Mouse (Mus musculus) liver, embryonic 15.5 days (tissue): Measurements from ENCODE around the gene Tmco5. TPM values are rescaled to one million over a fixed set of nuclear protein-coding genes. Genes with fewer than 3 reads are reported as not detected.

Experiments used
- ATAC-seq: fragments of 200-750 bp; cut with Nextera tagmentation; 2 replicates; pipeline ENCODE4 v1.8.0; 2017; ENCODE audit warnings: moderate number of reproducible peaks, mild to moderate bottlenecking, moderate library complexity; ENCODE audit not compliant: insufficient read depth
- H3K27ac ChIP-seq: fragments of 300-500 bp; sonication (generic); replicated peaks from 2 replicates; pipeline ENCODE4 v1.5.1; 2015; ENCODE audit warnings: mild to moderate bottlenecking, inconsistent platforms
- H3K27me3 ChIP-seq: fragments of 300-500 bp; sonication (generic); 2 replicates; pipeline ENCODE4 v1.6.1; 2015; ENCODE audit warnings: mild to moderate bottlenecking, inconsistent platforms
- H3K36me3 ChIP-seq: fragments of 300-500 bp; sonication (generic); replicated peaks from 2 replicates; pipeline ENCODE4 v1.6.1; 2015; ENCODE audit warnings: moderate library complexity, mild to moderate bottlenecking, inconsistent platforms
- H3K4me1 ChIP-seq: fragments of 300-500 bp; sonication (generic); replicated peaks from 2 replicates; pipeline ENCODE4 v1.6.1; 2015; ENCODE audit warnings: inconsistent platforms
- H3K4me2 ChIP-seq: fragments of 300-500 bp; sonication (generic); 2 replicates; pipeline ENCODE4 v1.6.1; 2015; ENCODE audit warnings: moderate library complexity, mild to moderate bottlenecking, inconsistent platforms
- H3K4me3 ChIP-seq: fragments of 300-500 bp; sonication (generic); replicated peaks from 2 replicates; pipeline ENCODE4 v1.5.1; 2015; ENCODE audit warnings: mild to moderate bottlenecking, inconsistent platforms
- H3K9ac ChIP-seq: fragments of 300-500 bp; sonication (generic); 2 replicates; pipeline ENCODE4 v1.6.1; 2015; ENCODE audit warnings: moderate library complexity, mild to moderate bottlenecking, inconsistent platforms
- H3K9me3 ChIP-seq: fragments of 300-500 bp; sonication (generic); replicated peaks from 2 replicates; pipeline ENCODE4 v1.6.1; 2016; ENCODE audit warnings: inconsistent platforms
- WGBS: fragments of 180-500 bp; shearing (Covaris S2); methylation state at CpG from one replicate; pipeline ENCODE4 v1.1.7; 2015; ENCODE audit warnings: mixed read lengths; ENCODE audit not compliant: insufficient replicate concordance; 5-methylcytosine and 5-hydroxymethylcytosine counted together
- polyA plus RNA-seq: library from polyadenylated mRNA; unstranded; fragments of >200 nt; fragmentation: Nextera tagmentation; extraction: Ambion mirVana; gene quantifications from 2 replicates; pipeline ENCODE4 v1.2.1, GENCODE M21; 2015

Tmco5 gene
- polyA plus RNA-seq, 1 experiment from 2014 or later: not detected

DNA sequence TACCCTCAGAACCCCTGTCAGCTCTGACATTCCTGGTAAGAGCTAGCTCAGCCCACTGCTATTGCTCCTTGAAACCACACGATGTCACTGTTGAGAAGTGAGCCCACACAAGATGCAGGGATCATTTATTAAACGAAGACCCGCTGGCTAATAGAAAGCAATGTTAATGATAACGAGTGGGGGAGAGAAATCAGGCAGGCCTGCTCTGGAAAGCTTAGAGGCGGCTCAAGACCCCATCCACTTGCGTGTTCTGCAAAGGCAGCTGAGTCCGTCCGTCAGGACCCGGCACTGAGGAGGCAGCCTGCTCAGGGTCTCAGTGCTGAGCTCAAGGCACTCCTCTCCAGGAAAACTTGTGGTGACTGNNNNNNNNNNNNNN lies 15.5 kb downstream of the Tmco5 start:
- no peak overlapping the region for H3K9ac ChIP-seq

GRCm38 (mm10) chr2:116899615-116900272 lies 21.3 kb downstream of the Tmco5 start:
- Histone ChIP-seq H3K4me1 (no peaks in the 10 kb centered on the region), H3K4me2 (peak overlapping the region; percentile 47), H3K36me3 (no peaks in the 10 kb centered on the region), H3K9ac (no peak overlapping the region), H3K27ac (no peak overlapping the region), H3K27me3 (peaks cover 3% of the 10 kb centered on the region; the same call in 1 of the 2 replicates), H3K4me3 (peak overlapping the region; percentile 19), H3K9me3 (no peaks in the 10 kb centered on the region)
- no peak for ATAC-seq
- 10% methylated on average over 19 of the region's 19 CpGs for WGBS

More for the DNA sequence above, 15.5 kb downstream of the Tmco5 start:
- Histone ChIP-seq H3K4me1 (no peaks in the 10 kb centered on the region), H3K27me3 (peaks cover 2% of the 10 kb centered on the region; the same call in 1 of the 2 replicates), H3K36me3 (no peaks in the 10 kb centered on the region), H3K27ac (no peak overlapping the region), H3K4me3 (no peak overlapping the region), H3K4me2 (peak overlapping the region; percentile 33), H3K9me3 (no peaks in the 10 kb centered on the region)
- ATAC-seq: no peak
- WGBS: 3% methylated on average over 9 of the region's 9 CpGs

- WGBS: 31% methylated on average over 10 of the region's 10 CpGs
- Histone ChIP-seq H3K4me1 (no peaks in the 10 kb centered on the region), H3K9me3 (no peaks in the 10 kb centered on the region), H3K36me3 (no peaks in the 10 kb centered on the region), H3K4me3 (peak overlapping the region; percentile 19), H3K27me3 (peaks cover 3% of the 10 kb centered on the region; the same call in 1 of the 2 replicates), H3K9ac (no peak overlapping the region), H3K4me2 (peak overlapping the region; percentile 47), H3K27ac (no peak overlapping the region)
- no peak for ATAC-seq
Observed at GRCm38 (mm10) chr2:116900273-116900843, 21.9 kb downstream of the Tmco5 start.

DNA sequence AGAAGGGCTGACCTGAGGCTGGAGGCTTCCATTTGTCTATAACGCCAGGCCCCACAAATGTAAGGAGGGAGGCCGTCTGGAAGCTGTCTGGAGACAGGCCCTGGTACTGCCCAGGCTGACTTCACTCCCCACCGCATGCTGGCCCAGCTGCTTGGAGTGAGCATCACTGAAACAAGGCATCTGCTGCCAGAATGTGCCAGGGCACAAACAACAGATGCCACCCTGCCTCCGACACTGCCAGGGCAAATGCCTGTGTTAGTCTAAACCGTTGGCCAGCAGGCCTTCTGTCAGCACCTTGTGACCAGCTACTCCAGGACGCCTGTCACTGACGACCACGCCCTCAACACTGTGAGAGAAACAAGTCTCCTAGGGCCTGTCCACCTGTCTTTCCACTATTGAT lies 29.8 kb downstream of the Tmco5 start:
- H3K27me3 ChIP-seq: no peaks in the 10 kb centered on the region
- H3K9me3 ChIP-seq: no peaks in the 10 kb centered on the region
- H3K4me1 ChIP-seq: no peaks in the 10 kb centered on the region
- ATAC-seq: no peak
- H3K4me2 ChIP-seq: no peak overlapping the region
- no peaks in the 10 kb centered on the region for H3K36me3 ChIP-seq
- H3K9ac ChIP-seq: no peak overlapping the region
- H3K27ac ChIP-seq: no peak overlapping the region
- H3K4me3 ChIP-seq: no peak overlapping the region
- 63% methylated on average over 8 of the region's 8 CpGs for WGBS

- no peak for ATAC-seq
- Histone ChIP-seq H3K9me3 (no peaks in the 10 kb centered on the region), H3K4me2 (no peak overlapping the region), H3K4me3 (no peak overlapping the region), H3K9ac (no peak overlapping the region), H3K27me3 (no peaks in the 10 kb centered on the region), H3K27ac (no peak overlapping the region), H3K36me3 (no peaks in the 10 kb centered on the region), H3K4me1 (no peaks in the 10 kb centered on the region)
- 62% methylated on average over 7 of the region's 7 CpGs for WGBS
Observed at GRCm38 (mm10) chr2:116912334-116913070, 34.0 kb downstream of the Tmco5 start.

GRCm38 (mm10) chr2:116913677-116914405 lies 35.4 kb downstream of the Tmco5 start:
- Histone ChIP-seq H3K9me3 (no peaks in the 10 kb centered on the region), H3K4me2 (no peak overlapping the region), H3K27ac (no peak overlapping the region), H3K4me3 (no peak overlapping the region), H3K36me3 (no peaks in the 10 kb centered on the region), H3K27me3 (no peaks in the 10 kb centered on the region), H3K4me1 (no peaks in the 10 kb centered on the region), H3K9ac (no peak overlapping the region)
- no peak for ATAC-seq
- WGBS: 62% methylated on average over 20 of the region's 20 CpGs

GRCm38 (mm10) chr2:116914636-116915035 lies 36.1 kb downstream of the Tmco5 start:
- no peaks in the 10 kb centered on the region for H3K36me3 ChIP-seq
- H3K9ac ChIP-seq: no peak overlapping the region
- H3K4me2 ChIP-seq: no peak overlapping the region
- H3K27ac ChIP-seq: no peak overlapping the region
- no peaks in the 10 kb centered on the region for H3K27me3 ChIP-seq
- no peaks in the 10 kb centered on the region for H3K4me1 ChIP-seq
- no peaks in the 10 kb centered on the region for H3K9me3 ChIP-seq
- H3K4me3 ChIP-seq: no peak overlapping the region
- 55% methylated on average over 4 of the region's 4 CpGs for WGBS
- ATAC-seq: no peak

- no peak overlapping the region for H3K27ac ChIP-seq
- WGBS: 49% methylated on average over 3 of the region's 3 CpGs
- no peak for ATAC-seq
- H3K4me1 ChIP-seq: no peaks in the 10 kb centered on the region
- no peaks in the 10 kb centered on the region for H3K27me3 ChIP-seq
- no peak overlapping the region for H3K4me3 ChIP-seq
- H3K4me2 ChIP-seq: no peak overlapping the region
- no peaks in the 10 kb centered on the region for H3K9me3 ChIP-seq
- no peak overlapping the region for H3K9ac ChIP-seq
- H3K36me3 ChIP-seq: no peaks in the 10 kb centered on the region
Observed at GRCm38 (mm10) chr2:116918598-116918997, 40.1 kb downstream of the Tmco5 start.

DNA sequence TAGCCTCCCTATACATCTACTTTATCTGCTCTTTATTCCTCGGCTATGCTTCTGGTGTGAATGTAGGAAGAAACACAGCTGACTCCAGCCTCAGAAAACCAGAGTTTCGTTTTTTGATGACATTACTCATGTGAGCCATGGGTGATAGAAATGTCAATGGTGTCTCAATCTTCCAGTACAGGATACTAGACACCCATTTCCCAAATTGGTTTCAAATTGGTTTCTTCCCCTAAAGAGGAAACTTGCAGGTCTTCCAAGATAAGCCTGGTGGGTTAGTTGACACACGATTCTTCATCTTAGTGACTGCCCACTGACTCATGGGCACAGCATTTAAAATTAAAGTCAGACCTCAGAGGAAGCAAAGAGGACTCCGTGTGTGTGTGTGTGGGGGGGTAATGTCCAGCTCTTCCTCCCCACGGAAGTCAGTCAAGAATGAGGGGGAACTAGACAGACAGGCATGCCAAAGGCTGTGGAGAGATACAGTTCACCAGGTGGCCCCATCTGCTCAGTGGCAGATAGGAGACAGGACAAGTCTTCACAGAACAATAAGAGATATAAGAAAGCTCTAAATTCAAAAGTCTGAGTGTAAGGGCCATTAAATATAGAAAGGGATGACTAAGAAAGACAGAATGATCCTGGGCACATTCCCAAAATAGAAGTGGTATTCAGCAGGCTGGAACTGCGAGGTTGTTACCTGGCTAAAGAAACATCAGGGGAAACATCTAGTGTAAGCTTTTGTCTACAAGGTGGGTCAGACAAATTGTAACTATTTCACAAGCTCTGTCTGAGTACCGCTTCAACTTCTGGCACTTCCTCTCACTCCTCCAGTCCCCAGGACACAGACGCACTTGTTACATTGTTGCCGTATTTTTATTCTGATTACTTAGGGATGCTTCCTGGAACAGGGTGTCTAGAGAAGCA lies 44.3 kb downstream of the Tmco5 start:
- Histone ChIP-seq H3K4me2 (no peak overlapping the region), H3K36me3 (no peaks in the 10 kb centered on the region), H3K4me1 (no peaks in the 10 kb centered on the region), H3K27me3 (no peaks in the 10 kb centered on the region), H3K4me3 (no peak overlapping the region), H3K9me3 (no peaks in the 10 kb centered on the region), H3K9ac (no peak overlapping the region), H3K27ac (no peak overlapping the region)
- WGBS: 19% methylated on average over 9 of the region's 9 CpGs
- no peak for ATAC-seq

DNA sequence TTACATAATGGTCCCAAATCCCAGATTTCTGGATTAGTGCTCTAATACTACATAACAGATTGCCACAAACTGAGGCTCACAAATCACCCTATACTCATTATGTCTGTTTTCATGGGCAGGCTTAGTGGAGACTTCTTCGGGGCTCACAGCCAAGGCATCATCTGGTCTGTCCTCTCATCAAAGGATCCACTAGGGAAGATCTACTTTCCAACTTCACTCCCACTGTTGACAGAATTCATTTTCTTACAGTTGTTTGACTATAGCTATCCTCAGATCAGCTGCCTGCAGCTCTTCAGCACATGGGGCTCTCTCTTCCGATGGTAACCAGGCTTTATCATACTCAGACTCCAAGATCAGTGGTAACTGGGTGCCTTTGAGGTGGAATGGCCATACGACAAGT lies 45.2 kb downstream of the Tmco5 start:
- Histone ChIP-seq H3K4me3 (no peak overlapping the region), H3K9me3 (no peaks in the 10 kb centered on the region), H3K36me3 (no peaks in the 10 kb centered on the region), H3K4me2 (no peak overlapping the region), H3K27me3 (no peaks in the 10 kb centered on the region), H3K9ac (no peak overlapping the region), H3K27ac (no peak overlapping the region), H3K4me1 (no peaks in the 10 kb centered on the region)
- no peak for ATAC-seq
- 54% methylated on average over 3 of the region's 3 CpGs for WGBS
